Mouse (Mus musculus) hindbrain, embryonic 10.5 days (tissue): ENCODE results near the gene Prpf39. TPM values are rescaled to one million over a fixed set of nuclear protein-coding genes. Genes with fewer than 3 reads are reported as not detected.
A peak's percentile ranks its signal among the peaks of the same experiment; 100 is the strongest.

Source experiments
- DNase-seq: peaks from one replicate; pipeline ENCODE4 v3.0.0-alpha.2; 2017; ENCODE audit warnings: low spot score
- H3K27ac ChIP-seq: fragments of 300-500 bp; sonication (generic); 2 replicates; pipeline ENCODE4 v1.5.1; 2016; ENCODE audit warnings: mild to moderate bottlenecking, moderate library complexity
- H3K27me3 ChIP-seq: fragments of 300-500 bp; sonication (generic); 2 replicates; pipeline ENCODE4 v1.6.1; 2016; ENCODE audit warnings: mild to moderate bottlenecking; ENCODE audit not compliant: poor library complexity, insufficient read depth, severe bottlenecking
- H3K36me3 ChIP-seq: fragments of 300-500 bp; sonication (generic); 2 replicates; pipeline ENCODE4 v1.6.1; 2016; ENCODE audit warnings: mild to moderate bottlenecking, moderate library complexity
- H3K4me1 ChIP-seq: fragments of 300-500 bp; sonication (generic); replicated peaks from 2 replicates; pipeline ENCODE4 v1.6.1; 2016; ENCODE audit warnings: mild to moderate bottlenecking
- H3K4me3 ChIP-seq: fragments of 300-500 bp; sonication (generic); 2 replicates; pipeline ENCODE4 v1.5.1; 2016; ENCODE audit warnings: mild to moderate bottlenecking, moderate library complexity
- H3K9me3 ChIP-seq: fragments of 300-500 bp; sonication (generic); 2 replicates; pipeline ENCODE4 v1.6.1; 2016; ENCODE audit warnings: mild to moderate bottlenecking, moderate library complexity
- WGBS: fragments of 180-500 bp; shearing (Covaris S2); methylation state at CpG from one replicate; pipeline ENCODE4 v1.1.7; 2016; 5-methylcytosine and 5-hydroxymethylcytosine counted together
- polyA plus RNA-seq: library from polyadenylated mRNA; unstranded; fragments of >200 nt; fragmentation: Nextera tagmentation; extraction: Ambion mirVana; gene quantifications from 2 replicates; pipeline ENCODE4 v1.2.1, GENCODE M21; 2016

The Prpf39 gene
- polyA plus RNA-seq, 1 experiment from 2014 or later: 40.2 TPM

GRCm38 (mm10) chr12:65073611-65074178 is 37.6 kb downstream of the Prpf39 start, which contains the start of gene Fkbp3:
Fkbp3 (minus strand) TSS chr12:65074007.
- H3K27me3 ChIP-seq: no peaks in the 10 kb centered on the region
- DNase-seq: peak; percentile 97
- under 1% methylated on average over 49 of the region's 49 CpGs for WGBS
- H3K9me3 ChIP-seq: no peaks in the 10 kb centered on the region
- H3K36me3 ChIP-seq: peaks cover 38% of the 10 kb centered on the region
- peak within 1 kb of the TSS; percentile 93 for H3K4me3 ChIP-seq
- H3K4me1 ChIP-seq: peaks cover 36% of the 10 kb centered on the region
- peak within 1 kb of the TSS; percentile 98 for H3K27ac ChIP-seq

GRCm38 (mm10) chr12:65074651-65075050 is 38.5 kb downstream of the Prpf39 start:
- H3K4me1 ChIP-seq: peaks cover 36% of the 10 kb centered on the region
- no peaks in the 10 kb centered on the region for H3K27me3 ChIP-seq
- H3K27ac ChIP-seq: peak overlapping the region; percentile 98
- peaks cover 33% of the 10 kb centered on the region; the same call in 1 of the 2 replicates for H3K36me3 ChIP-seq
- peak overlapping the region; percentile 93 for H3K4me3 ChIP-seq
- H3K9me3 ChIP-seq: no peaks in the 10 kb centered on the region
- 46% methylated on average over 7 of the region's 7 CpGs for WGBS
- DNase-seq: no peak

GRCm38 (mm10) chr12:65075085-65075732 is 39.1 kb downstream of the Prpf39 start, which contains the start of gene Fancm:
Fancm (plus strand) TSS chr12:65075603.
- Histone ChIP-seq H3K4me1 (peaks cover 36% of the 10 kb centered on the region), H3K36me3 (peaks cover 33% of the 10 kb centered on the region), H3K27ac (peak within 1 kb of the TSS; percentile 98), H3K27me3 (no peaks in the 10 kb centered on the region), H3K9me3 (no peaks in the 10 kb centered on the region), H3K4me3 (peak within 1 kb of the TSS; percentile 93)
- peak; percentile 90 for DNase-seq
- 2% methylated on average over 39 of the region's 39 CpGs for WGBS

GRCm38 (mm10) chr12:65075733-65076310 is 39.7 kb downstream of the Prpf39 start:
- Histone ChIP-seq H3K4me1 (peaks cover 36% of the 10 kb centered on the region), H3K4me3 (peak overlapping the region; percentile 93), H3K27ac (peak overlapping the region; percentile 94), H3K36me3 (peaks cover 33% of the 10 kb centered on the region), H3K27me3 (no peaks in the 10 kb centered on the region), H3K9me3 (no peaks in the 10 kb centered on the region)
- under 1% methylated on average over 41 of the region's 41 CpGs for WGBS
- DNase-seq: no peak

- no peak overlapping the region for H3K27ac ChIP-seq
- H3K36me3 ChIP-seq: peaks cover 36% of the 10 kb centered on the region
- no peaks in the 10 kb centered on the region for H3K27me3 ChIP-seq
- H3K4me1 ChIP-seq: peaks cover 36% of the 10 kb centered on the region
- no peak for DNase-seq
- WGBS: 85% methylated on average over 9 of the region's 9 CpGs
- H3K4me3 ChIP-seq: peak overlapping the region; percentile 93
- no peaks in the 10 kb centered on the region for H3K9me3 ChIP-seq
Observed at GRCm38 (mm10) chr12:65076906-65077305, 40.8 kb downstream of the Prpf39 start.

DNA sequence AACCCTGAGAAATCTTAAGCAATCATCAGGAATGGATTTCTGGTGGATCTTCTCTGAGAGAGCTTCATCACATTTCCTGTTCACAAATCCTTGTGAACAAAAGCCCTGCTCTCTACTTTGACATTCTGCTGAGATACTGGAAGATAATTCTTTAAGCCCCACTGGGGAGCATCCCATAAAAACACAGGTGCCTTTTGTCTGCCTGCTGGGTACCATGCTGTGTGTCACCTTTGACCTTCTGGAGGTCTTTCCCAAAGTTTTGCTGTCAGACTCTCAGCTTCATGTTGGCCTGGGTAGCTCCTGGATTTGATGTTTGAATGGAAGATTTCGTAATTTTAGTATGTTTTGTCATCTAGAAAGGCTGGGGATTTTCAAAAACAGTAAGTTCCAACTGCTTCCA is 72.6 kb downstream of the Prpf39 start:
- H3K4me3 ChIP-seq: no peak overlapping the region
- H3K9me3 ChIP-seq: no peaks in the 10 kb centered on the region
- no peaks in the 10 kb centered on the region for H3K4me1 ChIP-seq
- H3K27me3 ChIP-seq: no peaks in the 10 kb centered on the region
- DNase-seq: no peak
- WGBS: 76% methylated on average over 1 of the region's 1 CpGs
- no peak overlapping the region for H3K27ac ChIP-seq
- H3K36me3 ChIP-seq: peaks cover 96% of the 10 kb centered on the region

GRCm38 (mm10) chr12:65111503-65111902 is 75.4 kb downstream of the Prpf39 start:
- Histone ChIP-seq H3K27me3 (no peaks in the 10 kb centered on the region), H3K4me1 (no peaks in the 10 kb centered on the region), H3K27ac (no peak overlapping the region), H3K4me3 (no peak overlapping the region), H3K36me3 (peaks cover 96% of the 10 kb centered on the region), H3K9me3 (no peaks in the 10 kb centered on the region)
- DNase-seq: no peak
- 94% methylated on average over 3 of the region's 3 CpGs for WGBS

DNA sequence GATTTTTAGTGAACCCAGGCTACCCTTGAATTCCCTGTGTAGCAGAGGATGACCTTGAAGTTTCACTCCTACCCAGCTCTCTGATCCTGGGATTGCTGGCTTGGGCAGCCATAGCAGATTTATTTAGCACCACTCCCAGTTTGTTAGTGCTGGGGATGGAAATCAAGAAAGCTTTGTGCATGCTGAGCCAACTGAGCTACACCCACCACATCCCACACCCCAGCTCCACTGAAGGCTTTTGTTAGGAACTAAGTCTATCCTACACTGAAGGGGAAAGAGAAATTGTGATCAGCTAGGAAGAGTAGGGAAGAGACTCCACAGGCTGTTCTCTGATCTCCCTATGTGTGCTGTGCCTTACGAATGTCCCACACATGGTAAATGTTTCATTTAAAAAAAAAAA is 76.7 kb downstream of the Prpf39 start:
- no peak for DNase-seq
- WGBS: 98% methylated on average over 1 of the region's 1 CpGs
- H3K36me3 ChIP-seq: peaks cover 96% of the 10 kb centered on the region

More for the DNA sequence above, 76.7 kb downstream of the Prpf39 start:
- H3K4me3 ChIP-seq: no peak overlapping the region
- H3K4me1 ChIP-seq: no peaks in the 10 kb centered on the region
- H3K27ac ChIP-seq: no peak overlapping the region
- H3K27me3 ChIP-seq: no peaks in the 10 kb centered on the region
- H3K9me3 ChIP-seq: no peaks in the 10 kb centered on the region

Other genes starting within 250 kb of the Prpf39 start
- 2.8 and 3.0 TPM in 2 replicates for gene Gm527, start 118.4 kb upstream of the Prpf39 start, polyA plus RNA-seq
- 10.6 and 12.6 TPM in 2 replicates for gene Klhl28, start 70.8 kb upstream of the Prpf39 start, polyA plus RNA-seq
- 22.2 and 28.7 TPM in 2 replicates for gene Togaram1, start 70.5 kb upstream of the Prpf39 start, polyA plus RNA-seq
- gene Fkbp3, start 37.7 kb downstream of the Prpf39 start, polyA plus RNA-seq: 636 and 712 TPM in 2 replicates
- gene Fancm, start 39.3 kb downstream of the Prpf39 start, polyA plus RNA-seq: 9.3 and 11.0 TPM in 2 replicates
- 57.0 and 76.9 TPM in 2 replicates for gene Mis18bp1, start 136.3 kb downstream of the Prpf39 start, polyA plus RNA-seq
- gene Wdr20rt, start 189.2 kb downstream of the Prpf39 start, polyA plus RNA-seq: not detected in 2 replicates